Mouse (Mus musculus): ENCODE measurements around the gene Fzd5.

GRCm38 (mm10) chr1:64691121-64691551, 46.4 kb downstream of the Fzd5 start:
- TF ChIP-seq POLR2A (IDR thresholded peaks at IDR 0.05; ENCODE audit: borderline replicate concordance, extremely low read depth, insufficient read depth, insufficient read length, poor library complexity, severe bottlenecking) = no peak
- TF ChIP-seq CTCF (IDR thresholded peaks at IDR 0.05; ENCODE audit: borderline replicate concordance, extremely low read depth, insufficient read depth, insufficient read length) = no peak
